Mouse (Mus musculus) myocyte (in vitro differentiated cells): ENCODE data around the gene Ubqln4. TPM values are rescaled to one million over a fixed set of nuclear protein-coding genes. Genes with fewer than 3 reads are reported as not detected.
A peak's percentile ranks its signal among the peaks of the same experiment; 100 is the strongest.

Source experiments
- H3K27me3 ChIP-seq: one replicate; pipeline ENCODE4 v1.6.1; 2011; ENCODE audit not compliant: control insufficient read depth, insufficient read depth, insufficient read length
- H3K36me3 ChIP-seq: one replicate; pipeline ENCODE4 v1.6.1; 2011; ENCODE audit not compliant: control insufficient read depth, insufficient read depth
- H3K4me2 ChIP-seq: one replicate; pipeline ENCODE4 v1.6.1; 2011; ENCODE audit warnings: low read depth, control low read depth
- H3K4me3 ChIP-seq: one replicate; pipeline ENCODE4 v1.5.1; 2011; ENCODE audit warnings: mild to moderate bottlenecking, control low read depth, moderate library complexity
- H3K79me2 ChIP-seq: one replicate; pipeline ENCODE4 v1.6.1; 2011; ENCODE audit not compliant: control insufficient read depth, insufficient read depth
- H3ac ChIP-seq: one replicate; pipeline ENCODE4 v1.6.1; 2011; ENCODE audit not compliant: control insufficient read depth, insufficient read length
- CEBPB ChIP-seq: IDR thresholded peaks from 2 replicates; pipeline ENCODE4 v1.6.1; 2011; ENCODE audit warnings: mild to moderate bottlenecking, moderate library complexity; ENCODE audit not compliant: poor library complexity, insufficient read depth, severe bottlenecking
- E2F4 ChIP-seq: IDR thresholded peaks from one replicate; pipeline ENCODE4 v1.6.1; 2011; ENCODE audit warnings: mild to moderate bottlenecking, control low read depth, moderate library complexity; ENCODE audit not compliant: insufficient read depth
- MAX ChIP-seq: IDR thresholded peaks from one replicate; pipeline ENCODE4 v1.6.1; 2011; ENCODE audit warnings: low read depth, mild to moderate bottlenecking, control low read depth
- MYOD1 ChIP-seq, 3 experiments: IDR thresholded peaks; one replicate each; pipeline ENCODE4 v1.6.1; 2011; ENCODE audit warnings: control low read depth in 2 of 3, low read depth in 2 of 3, mild to moderate bottlenecking in 2 of 3, moderate library complexity in 1 of 3; ENCODE audit not compliant: insufficient read length in 2 of 3, control insufficient read depth in 1 of 3
- MYOG ChIP-seq, 3 experiments: IDR thresholded peaks; one replicate each; pipeline ENCODE4 v1.6.1; 2011; ENCODE audit warnings: control low read depth in 2 of 3, low read depth in 2 of 3, mild to moderate bottlenecking in 2 of 3; ENCODE audit not compliant: insufficient read length in 2 of 3, control insufficient read depth in 1 of 3, insufficient read depth in 1 of 3
- POLR2A ChIP-seq: IDR thresholded peaks from one replicate; pipeline ENCODE4 v1.6.1; 2011; ENCODE audit warnings: low read depth, mild to moderate bottlenecking, control low read depth, moderate library complexity; ENCODE audit not compliant: insufficient read length
- POLR2AphosphoS2 ChIP-seq: IDR thresholded peaks from one replicate; pipeline ENCODE4 v1.6.1; 2011; ENCODE audit warnings: low read depth, control low read depth; ENCODE audit not compliant: insufficient read length
- REST ChIP-seq: IDR thresholded peaks from one replicate; pipeline ENCODE4 v1.6.1; 2011; ENCODE audit warnings: mild to moderate bottlenecking, control low read depth, moderate library complexity; ENCODE audit not compliant: insufficient read depth, insufficient read length
- SRF ChIP-seq: IDR thresholded peaks from one replicate; pipeline ENCODE4 v1.6.1; 2011; ENCODE audit warnings: low read depth; ENCODE audit not compliant: control insufficient read depth, insufficient read length
- TCF12 ChIP-seq: IDR thresholded peaks from one replicate; pipeline ENCODE4 v1.6.1; 2011; ENCODE audit warnings: mild to moderate bottlenecking, control low read depth; ENCODE audit not compliant: poor library complexity, insufficient read depth, severe bottlenecking
- TCF3 ChIP-seq: IDR thresholded peaks from one replicate; pipeline ENCODE4 v1.6.1; 2011; ENCODE audit warnings: low read depth, control low read depth; ENCODE audit not compliant: insufficient read length
- USF1 ChIP-seq: IDR thresholded peaks from one replicate; pipeline ENCODE4 v1.6.1; 2011; ENCODE audit warnings: low read depth, mild to moderate bottlenecking, control low read depth, moderate library complexity
- polyA plus RNA-seq: library from polyadenylated mRNA; unstranded; fragments of >200 nt; fragmentation: generic; extraction: Trizol; gene quantifications from one replicate; pipeline ENCODE4 v1.2.1, GENCODE M21; 2012; ENCODE audit warnings: missing spikeins

The Ubqln4 gene
- polyA plus RNA-seq, 1 experiment, result 44.9 TPM

DNA sequence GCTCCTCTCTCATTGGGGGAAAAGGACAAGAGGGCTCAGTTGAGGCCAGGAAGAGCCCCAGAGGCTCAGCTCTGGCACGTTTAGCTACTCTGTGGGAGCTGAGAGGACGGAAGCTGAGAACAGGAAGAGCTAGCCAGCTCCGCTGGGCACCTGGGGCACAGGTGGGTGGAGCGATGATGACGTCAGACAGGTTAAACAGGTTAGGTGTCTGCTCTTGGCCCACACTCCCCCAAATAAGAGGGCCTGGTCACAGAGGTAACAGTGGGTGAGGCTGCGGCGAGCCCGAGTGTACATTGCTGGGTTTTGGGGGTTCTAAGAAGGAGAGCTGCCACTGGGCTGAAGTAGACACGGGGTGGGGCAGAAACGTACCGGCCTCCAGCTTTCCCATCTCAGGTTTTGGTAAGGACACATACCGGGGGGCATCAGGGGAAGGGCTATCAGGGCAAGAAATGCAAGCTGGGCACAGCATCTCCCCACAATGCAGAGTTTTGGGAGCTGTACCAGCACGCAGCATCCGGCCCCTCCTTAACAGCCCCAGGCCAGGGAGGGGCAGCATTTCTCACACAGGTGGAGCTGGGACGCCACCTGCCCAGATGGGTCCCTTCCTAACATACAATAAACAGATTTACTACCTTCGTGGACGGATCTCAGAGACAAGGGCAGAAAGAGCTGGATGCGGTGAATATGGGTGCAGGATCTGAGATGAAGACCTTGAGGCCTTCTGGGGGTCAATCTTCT is 5.2 kb upstream of the Ubqln4 start, which contains the start of gene Rab25:
Gene Rab25, minus strand, starts transcription at position 121 of the 738 bp plus-strand sequence.
- H3K4me2 ChIP-seq, result no peak within 1 kb of the TSS
- H3K4me3 ChIP-seq, result no peak within 1 kb of the TSS
- no peaks in the 10 kb centered on the region for H3K36me3 ChIP-seq
- no peak for TF ChIP-seq MYOD1 (IDR thresholded peaks at IDR 0.05; ENCODE audit: control insufficient read depth in 1 of 3, insufficient read length in 2 of 3, low read depth in 2 of 3)
- no peak for TF ChIP-seq SRF
- no peak for TF ChIP-seq POLR2AphosphoS2
- no peak for TF ChIP-seq USF1
- TF ChIP-seq MYOG (IDR thresholded peaks at IDR 0.05; ENCODE audit: control insufficient read depth in 1 of 3, insufficient read depth in 1 of 3, insufficient read length in 2 of 3, low read depth in 2 of 3), result no peak
- TF ChIP-seq TCF12, result no peak
- no peak for TF ChIP-seq REST
- no peak for TF ChIP-seq MAX
- TF ChIP-seq POLR2A, result no peak
- no peak for TF ChIP-seq TCF3
- TF ChIP-seq E2F4, result no peak
- no peak for TF ChIP-seq CEBPB
- peaks cover 13% of the 10 kb centered on the region for H3K79me2 ChIP-seq
- no peaks in the 10 kb centered on the region for H3K27me3 ChIP-seq
- H3ac ChIP-seq, result no peak within 1 kb of the TSS

DNA sequence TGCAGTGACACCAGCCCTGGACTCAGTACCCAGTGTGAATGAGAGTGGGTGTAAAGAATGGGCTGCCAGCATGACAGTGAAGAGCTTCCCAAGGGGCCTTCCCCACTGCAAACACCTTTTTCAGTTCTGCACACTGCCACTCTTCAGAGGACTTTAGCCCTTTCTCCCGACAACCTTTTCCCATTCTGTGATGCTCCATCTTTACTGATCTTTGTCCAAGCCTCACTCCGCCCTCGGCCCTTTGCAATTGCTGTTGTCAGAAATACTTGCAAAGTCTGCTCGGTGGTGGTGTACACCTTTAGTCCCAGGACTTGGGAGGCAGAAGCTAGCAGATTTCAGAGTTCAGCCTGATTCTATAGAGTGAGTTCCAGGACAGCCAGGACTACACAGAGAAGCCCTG is 2.0 kb upstream of the Ubqln4 start:
- peak overlapping the region; percentile 85 for H3K4me3 ChIP-seq
- peak overlapping the region; percentile 87 for H3K4me2 ChIP-seq
- no peak overlapping the region for H3ac ChIP-seq
- H3K27me3 ChIP-seq, result no peaks in the 10 kb centered on the region
- no peak for TF ChIP-seq TCF3
- no peak for TF ChIP-seq CEBPB
- TF ChIP-seq E2F4, result no peak
- no peak for TF ChIP-seq POLR2AphosphoS2
- TF ChIP-seq REST, result no peak
- no peak for TF ChIP-seq MAX
- no peak for TF ChIP-seq MYOG (IDR thresholded peaks at IDR 0.05; ENCODE audit: control insufficient read depth in 1 of 3, insufficient read depth in 1 of 3, insufficient read length in 2 of 3, low read depth in 2 of 3)
- TF ChIP-seq TCF12, result no peak
- TF ChIP-seq SRF, result no peak
- no peak for TF ChIP-seq POLR2A
- TF ChIP-seq MYOD1 (IDR thresholded peaks at IDR 0.05; ENCODE audit: control insufficient read depth in 1 of 3, insufficient read length in 2 of 3, low read depth in 2 of 3), result no peak
- no peak for TF ChIP-seq USF1
- H3K36me3 ChIP-seq, result no peaks in the 10 kb centered on the region
- H3K79me2 ChIP-seq, result peaks cover 33% of the 10 kb centered on the region

DNA sequence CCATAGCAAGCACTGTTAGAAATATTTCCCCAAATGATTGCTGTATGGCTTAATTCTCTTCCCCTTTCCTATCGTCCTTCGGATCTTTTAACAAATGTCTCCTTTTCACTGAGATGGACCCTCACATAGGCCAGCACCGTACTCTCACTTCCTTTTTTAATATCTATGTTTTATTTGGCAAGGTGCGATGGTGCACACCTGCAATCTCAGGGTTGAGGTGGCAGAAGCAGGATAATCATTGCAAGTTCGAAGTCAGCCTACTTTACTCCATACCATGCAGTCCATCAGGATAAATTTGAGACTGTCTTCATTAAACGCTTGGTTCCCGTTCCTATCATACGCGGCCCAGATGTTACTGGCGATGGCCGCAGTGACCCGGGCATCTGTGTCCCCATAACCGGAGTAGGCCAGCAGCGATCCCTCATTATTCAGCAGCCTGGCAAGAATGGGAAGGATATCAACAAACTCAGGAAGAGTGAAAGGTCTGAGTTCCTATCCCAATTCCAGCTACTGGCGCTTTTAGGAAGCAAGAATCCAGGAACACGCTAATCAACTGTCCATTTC is 1.4 kb upstream of the Ubqln4 start:
- H3K36me3 ChIP-seq, result peaks cover 4% of the 10 kb centered on the region
- peak overlapping the region; percentile 67 for H3ac ChIP-seq
- no peaks in the 10 kb centered on the region for H3K27me3 ChIP-seq
- H3K4me3 ChIP-seq, result peak overlapping the region; percentile 85
- no peak for TF ChIP-seq SRF
- no peak for TF ChIP-seq REST
- no peak for TF ChIP-seq MAX
- H3K79me2 ChIP-seq, result peaks cover 37% of the 10 kb centered on the region
- H3K4me2 ChIP-seq, result peak overlapping the region; percentile 87

DNA sequence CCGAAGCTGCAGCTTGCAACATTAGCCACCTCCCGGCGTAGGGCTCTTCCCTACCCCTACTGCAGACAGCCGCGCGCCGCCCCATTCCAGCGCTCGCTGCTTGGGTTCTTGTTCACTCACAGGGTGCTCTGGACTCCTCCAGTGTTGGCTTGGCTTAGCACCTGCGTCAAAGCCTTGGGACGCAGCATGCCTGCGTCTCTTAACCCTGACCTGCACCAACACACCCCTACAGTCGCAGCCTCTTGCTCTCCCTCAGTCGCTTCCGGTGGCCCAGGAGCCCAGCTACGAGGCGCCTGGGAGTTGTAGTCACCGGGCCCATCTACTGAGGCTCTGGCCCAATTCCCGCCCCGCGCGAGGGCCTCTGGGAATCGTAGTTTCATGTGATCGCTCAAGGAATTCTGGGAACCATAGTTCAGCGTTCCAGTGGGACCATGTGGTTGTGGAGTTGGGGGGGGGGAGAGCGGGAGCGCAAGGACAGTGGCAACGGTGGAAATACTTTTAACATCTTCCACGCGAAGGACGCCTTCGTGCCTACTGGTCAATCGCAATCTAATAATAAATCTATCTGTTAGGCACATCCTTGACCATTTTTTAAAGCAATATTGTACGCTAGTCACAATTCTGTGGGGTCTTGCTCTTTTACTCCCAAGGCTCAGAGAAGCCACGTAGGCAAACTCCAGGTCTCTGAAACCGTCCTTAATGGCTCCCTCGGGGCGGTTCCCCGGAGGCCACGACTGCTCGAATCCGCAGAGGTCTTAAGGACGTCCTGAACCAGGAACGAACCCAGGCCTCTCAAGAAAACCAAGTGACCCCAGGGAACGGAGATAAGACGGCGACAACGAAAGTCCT is 658 bp upstream of the Ubqln4 start, which contains the start of gene Lamtor2:
Gene Lamtor2, minus strand, starts transcription at position 399 of the 849 bp plus-strand sequence.
- TF ChIP-seq SRF (no peak), MAX (peak; percentile 85), POLR2AphosphoS2 (peak; percentile 84), CEBPB (no peak), POLR2A (peak; percentile 83), USF1 (peak; percentile 69), TCF3 (no peak), MYOG (IDR thresholded peaks at IDR 0.05; ENCODE audit: control insufficient read depth in 1 of 3, insufficient read depth in 1 of 3, insufficient read length in 2 of 3, low read depth in 2 of 3) (peak in 1 of 3 experiments; percentile 10)
- peaks cover 7% of the 10 kb centered on the region for H3K36me3 ChIP-seq
- H3K4me3 ChIP-seq, result peak within 1 kb of the TSS; percentile 85
- H3K79me2 ChIP-seq, result peaks cover 39% of the 10 kb centered on the region
- peak within 1 kb of the TSS; percentile 99 for H3K4me2 ChIP-seq
- H3ac ChIP-seq, result peak within 1 kb of the TSS; percentile 67
- H3K27me3 ChIP-seq, result no peaks in the 10 kb centered on the region
